Mouse (Mus musculus): Measurements from ENCODE around the gene Acap2. TPM values are rescaled to one million over a fixed set of nuclear protein-coding genes. Genes with fewer than 3 reads are reported as not detected.

Gene Acap2
- polyA plus RNA-seq, 1 experiment: 6.3 TPM

- TF ChIP-seq SRF (IDR thresholded peaks at IDR 0.05; ENCODE audit: control insufficient read depth, insufficient read length, low read depth) (no peak), MYOG (IDR thresholded peaks at IDR 0.05; ENCODE audit: control insufficient read depth in 1 of 3, insufficient read depth in 1 of 3, insufficient read length in 2 of 3, low read depth in 2 of 3) (no peak), TCF3 (IDR thresholded peaks at IDR 0.05; ENCODE audit: insufficient read length, low read depth) (no peak), USF1 (IDR thresholded peaks at IDR 0.05; ENCODE audit: low read depth) (no peak), TCF12 (IDR thresholded peaks at IDR 0.05; ENCODE audit: insufficient read depth, poor library complexity, severe bottlenecking) (no peak), E2F4 (IDR thresholded peaks at IDR 0.05; ENCODE audit: insufficient read depth) (no peak), REST (IDR thresholded peaks at IDR 0.05; ENCODE audit: insufficient read depth, insufficient read length) (no peak), POLR2A (IDR thresholded peaks at IDR 0.05; ENCODE audit: insufficient read length, low read depth) (no peak), MAX (IDR thresholded peaks at IDR 0.05; ENCODE audit: low read depth) (no peak), CEBPB (IDR thresholded peaks at IDR 0.05; ENCODE audit: insufficient read depth, poor library complexity, severe bottlenecking) (no peak), POLR2AphosphoS2 (IDR thresholded peaks at IDR 0.05; ENCODE audit: insufficient read length, low read depth) (no peak), MYOD1 (IDR thresholded peaks at IDR 0.05; ENCODE audit: control insufficient read depth in 1 of 3, insufficient read length in 2 of 3, low read depth in 2 of 3) (no peak)
- Histone ChIP-seq H3K27me3 (ENCODE audit: control insufficient read depth, insufficient read depth, insufficient read length) (no peaks in the 10 kb centered on the region), H3K36me3 (ENCODE audit: control insufficient read depth, insufficient read depth) (no peaks in the 10 kb centered on the region), H3K79me2 (ENCODE audit: control insufficient read depth, insufficient read depth) (no peaks in the 10 kb centered on the region), H3ac (ENCODE audit: control insufficient read depth, insufficient read length) (no peak overlapping the region), H3K4me3 (peak overlapping the region; percentile 17), H3K4me2 (ENCODE audit: low read depth) (peak overlapping the region; percentile 99)
These were observed 31.6 kb upstream of the Acap2 start for GRCm38 (mm10) chr16:31232491-31233166.

GRCm38 (mm10) chr16:31231591-31231990 lies 30.5 kb upstream of the Acap2 start:
- Histone ChIP-seq H3K27me3 (ENCODE audit: control insufficient read depth, insufficient read depth, insufficient read length) (no peaks in the 10 kb centered on the region), H3K4me2 (ENCODE audit: low read depth) (no peak overlapping the region), H3K79me2 (ENCODE audit: control insufficient read depth, insufficient read depth) (no peaks in the 10 kb centered on the region), H3K36me3 (ENCODE audit: control insufficient read depth, insufficient read depth) (no peaks in the 10 kb centered on the region), H3ac (ENCODE audit: control insufficient read depth, insufficient read length) (no peak overlapping the region), H3K4me3 (no peak overlapping the region)
- TF ChIP-seq CEBPB (IDR thresholded peaks at IDR 0.05; ENCODE audit: insufficient read depth, poor library complexity, severe bottlenecking): no peak
- TF ChIP-seq REST (IDR thresholded peaks at IDR 0.05; ENCODE audit: insufficient read depth, insufficient read length): no peak
- TF ChIP-seq POLR2AphosphoS2 (IDR thresholded peaks at IDR 0.05; ENCODE audit: insufficient read length, low read depth): no peak
- no peak for TF ChIP-seq MYOG (IDR thresholded peaks at IDR 0.05; ENCODE audit: control insufficient read depth in 1 of 3, insufficient read depth in 1 of 3, insufficient read length in 2 of 3, low read depth in 2 of 3)
- TF ChIP-seq E2F4 (IDR thresholded peaks at IDR 0.05; ENCODE audit: insufficient read depth): no peak
- no peak for TF ChIP-seq MYOD1 (IDR thresholded peaks at IDR 0.05; ENCODE audit: control insufficient read depth in 1 of 3, insufficient read length in 2 of 3, low read depth in 2 of 3)
- no peak for TF ChIP-seq TCF3 (IDR thresholded peaks at IDR 0.05; ENCODE audit: insufficient read length, low read depth)
- TF ChIP-seq MAX (IDR thresholded peaks at IDR 0.05; ENCODE audit: low read depth): no peak
- TF ChIP-seq USF1 (IDR thresholded peaks at IDR 0.05; ENCODE audit: low read depth): no peak
- TF ChIP-seq POLR2A (IDR thresholded peaks at IDR 0.05; ENCODE audit: insufficient read length, low read depth): no peak
- no peak for TF ChIP-seq TCF12 (IDR thresholded peaks at IDR 0.05; ENCODE audit: insufficient read depth, poor library complexity, severe bottlenecking)
- TF ChIP-seq SRF (IDR thresholded peaks at IDR 0.05; ENCODE audit: control insufficient read depth, insufficient read length, low read depth): no peak

DNA sequence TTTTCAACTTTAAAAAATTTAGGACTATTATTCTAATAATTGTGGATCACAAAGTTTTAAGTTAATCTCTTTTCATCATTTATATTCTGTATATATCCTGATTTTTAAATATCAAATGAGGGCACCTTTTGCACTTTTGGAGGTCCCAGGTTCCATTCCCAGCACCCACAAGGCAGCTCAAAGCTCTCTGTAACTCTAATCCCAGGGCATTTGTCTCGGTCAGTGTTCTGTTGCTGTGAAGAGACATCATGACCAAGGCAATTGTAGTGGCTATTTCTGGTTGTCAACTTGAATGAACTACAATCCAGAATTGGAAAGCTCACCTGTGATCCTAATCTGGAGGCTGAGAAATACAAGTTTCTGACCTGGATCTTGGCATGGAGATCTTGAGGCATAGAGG lies 26.7 kb upstream of the Acap2 start:
- no peak overlapping the region for H3ac ChIP-seq (ENCODE audit: control insufficient read depth, insufficient read length)
- no peaks in the 10 kb centered on the region for H3K79me2 ChIP-seq (ENCODE audit: control insufficient read depth, insufficient read depth)
- H3K4me2 ChIP-seq (ENCODE audit: low read depth): no peak overlapping the region
- no peaks in the 10 kb centered on the region for H3K36me3 ChIP-seq (ENCODE audit: control insufficient read depth, insufficient read depth)
- H3K4me3 ChIP-seq: no peak overlapping the region
- TF ChIP-seq TCF3 (IDR thresholded peaks at IDR 0.05; ENCODE audit: insufficient read length, low read depth) (no peak), MYOG (IDR thresholded peaks at IDR 0.05; ENCODE audit: control insufficient read depth in 1 of 3, insufficient read depth in 1 of 3, insufficient read length in 2 of 3, low read depth in 2 of 3) (no peak), E2F4 (IDR thresholded peaks at IDR 0.05; ENCODE audit: insufficient read depth) (no peak), MYOD1 (IDR thresholded peaks at IDR 0.05; ENCODE audit: control insufficient read depth in 1 of 3, insufficient read length in 2 of 3, low read depth in 2 of 3) (no peak), SRF (IDR thresholded peaks at IDR 0.05; ENCODE audit: control insufficient read depth, insufficient read length, low read depth) (no peak), POLR2AphosphoS2 (IDR thresholded peaks at IDR 0.05; ENCODE audit: insufficient read length, low read depth) (no peak), CEBPB (IDR thresholded peaks at IDR 0.05; ENCODE audit: insufficient read depth, poor library complexity, severe bottlenecking) (no peak), MAX (IDR thresholded peaks at IDR 0.05; ENCODE audit: low read depth) (no peak), POLR2A (IDR thresholded peaks at IDR 0.05; ENCODE audit: insufficient read length, low read depth) (no peak), TCF12 (IDR thresholded peaks at IDR 0.05; ENCODE audit: insufficient read depth, poor library complexity, severe bottlenecking) (no peak), USF1 (IDR thresholded peaks at IDR 0.05; ENCODE audit: low read depth) (no peak), REST (IDR thresholded peaks at IDR 0.05; ENCODE audit: insufficient read depth, insufficient read length) (no peak)
- H3K27me3 ChIP-seq (ENCODE audit: control insufficient read depth, insufficient read depth, insufficient read length): no peaks in the 10 kb centered on the region

GRCm38 (mm10) chr16:31215271-31215670 lies 14.2 kb upstream of the Acap2 start:
- H3K4me3 ChIP-seq: no peak overlapping the region
- TF ChIP-seq POLR2AphosphoS2 (IDR thresholded peaks at IDR 0.05; ENCODE audit: insufficient read length, low read depth) (no peak), E2F4 (IDR thresholded peaks at IDR 0.05; ENCODE audit: insufficient read depth) (no peak), REST (IDR thresholded peaks at IDR 0.05; ENCODE audit: insufficient read depth, insufficient read length) (no peak), POLR2A (IDR thresholded peaks at IDR 0.05; ENCODE audit: insufficient read length, low read depth) (no peak), MYOG (IDR thresholded peaks at IDR 0.05; ENCODE audit: control insufficient read depth in 1 of 3, insufficient read depth in 1 of 3, insufficient read length in 2 of 3, low read depth in 2 of 3) (no peak)
- H3K79me2 ChIP-seq (ENCODE audit: control insufficient read depth, insufficient read depth): no peaks in the 10 kb centered on the region
- H3ac ChIP-seq (ENCODE audit: control insufficient read depth, insufficient read length): no peak overlapping the region
- H3K4me2 ChIP-seq (ENCODE audit: low read depth): no peak overlapping the region
- no peaks in the 10 kb centered on the region for H3K27me3 ChIP-seq (ENCODE audit: control insufficient read depth, insufficient read depth, insufficient read length)
- no peaks in the 10 kb centered on the region for H3K36me3 ChIP-seq (ENCODE audit: control insufficient read depth, insufficient read depth)
